Mouse (Mus musculus) MEL (cell line): Measurements from ENCODE around the gene Lrba.

Experiments used
- BHLHE40 ChIP-seq: IDR thresholded peaks from 2 replicates; pipeline ENCODE4 v1.6.1; 2012; ENCODE audit warnings: low read depth, mild to moderate bottlenecking, inconsistent platforms, low read length, improper control_type of control experiment, borderline replicate concordance
- CHD1 ChIP-seq: IDR thresholded peaks from 2 replicates; pipeline ENCODE4 v1.6.1; 2012; ENCODE audit warnings: low read depth, mild to moderate bottlenecking, inconsistent platforms, low read length, improper control_type of control experiment
- CTCF ChIP-seq, 3 experiments: IDR thresholded peaks in 2 of 3; conservative IDR thresholded peaks in 1 of 3; 2 replicates each; pipeline ENCODE4 v1.5.1; 2011 to 2012; ENCODE audit warnings: low read length in 3 of 3, low read depth in 2 of 3, mild to moderate bottlenecking in 2 of 3, improper control_type of control experiment in 1 of 3, inconsistent platforms in 1 of 3, mixed read lengths in 1 of 3, moderate library complexity in 1 of 3; ENCODE audit not compliant: control insufficient read depth in 1 of 3, insufficient read depth in 1 of 3, poor library complexity in 1 of 3, severe bottlenecking in 1 of 3
- EP300 ChIP-seq, 2 experiments: IDR thresholded peaks; 2 replicates each; pipeline ENCODE4 v1.6.1; 2011; ENCODE audit warnings: improper control_type of control experiment in 2 of 2, low read length in 2 of 2, low read depth in 1 of 2, mild to moderate bottlenecking in 1 of 2
- HCFC1 ChIP-seq: IDR thresholded peaks from 2 replicates; pipeline ENCODE4 v1.6.1; 2012; ENCODE audit warnings: low read depth, mild to moderate bottlenecking, inconsistent platforms, low read length, improper control_type of control experiment, moderate library complexity
- MAFK ChIP-seq: IDR thresholded peaks from 2 replicates; pipeline ENCODE4 v1.6.1; 2011; ENCODE audit warnings: low read depth, mild to moderate bottlenecking, low read length, improper control_type of control experiment, borderline replicate concordance
- POLR2AphosphoS5 ChIP-seq: IDR thresholded peaks from 2 replicates; pipeline ENCODE4 v1.6.1; 2012; ENCODE audit warnings: low read depth, borderline replicate concordance, mild to moderate bottlenecking, inconsistent platforms, low read length, moderate library complexity, mixed read lengths
- RCOR1 ChIP-seq: IDR thresholded peaks from 2 replicates; pipeline ENCODE4 v1.6.1; 2012; ENCODE audit warnings: low read depth, mild to moderate bottlenecking, inconsistent platforms, low read length, improper control_type of control experiment
- UBTF ChIP-seq: IDR thresholded peaks from 2 replicates; pipeline ENCODE4 v1.6.1; 2012; ENCODE audit warnings: low read depth, mild to moderate bottlenecking, inconsistent platforms, low read length, improper control_type of control experiment, moderate library complexity, borderline replicate concordance; ENCODE audit not compliant: insufficient read depth

DNA sequence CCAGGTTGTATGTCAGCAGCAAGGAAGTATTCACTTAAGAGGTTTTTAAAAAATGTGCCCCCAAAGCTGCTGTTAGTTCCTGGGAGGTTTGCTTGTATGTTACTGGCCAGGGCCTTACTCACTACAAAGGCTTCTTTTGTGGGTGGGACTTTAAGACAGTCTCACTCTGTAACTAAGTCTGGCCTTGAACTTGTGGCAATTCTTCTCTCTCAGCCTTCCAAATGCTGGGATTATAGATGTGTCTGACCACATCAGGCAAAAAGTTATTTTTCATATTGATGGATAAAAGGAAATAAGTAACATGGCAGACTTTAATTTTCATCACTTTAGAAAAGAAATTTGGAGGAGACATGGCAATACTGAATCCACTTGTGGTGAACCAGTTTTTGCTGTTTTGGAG, 28.1 kb downstream of the Lrba start:
- TF ChIP-seq MAFK (no peak), HCFC1 (no peak), CTCF (IDR thresholded peaks at IDR 0.05 in 2 of 3, conservative IDR thresholded peaks at IDR 0.05 in 1 of 3; ENCODE audit: control insufficient read depth in 1 of 3, insufficient read depth in 1 of 3, low read depth in 2 of 3, low read length in 3 of 3, poor library complexity in 1 of 3, severe bottlenecking in 1 of 3) (no peak), EP300 (IDR thresholded peaks at IDR 0.05; ENCODE audit: low read depth in 1 of 2, low read length in 2 of 2) (no peak), POLR2AphosphoS5 (no peak), BHLHE40 (no peak), RCOR1 (no peak), UBTF (no peak), CHD1 (no peak)
